Comparison of ENCODE assay signal across 8 mouse cellular contexts in genomic region chr19:5725767-5726515, GRCm38 (mm10). TPM values are rescaled to one million over a fixed set of nuclear protein-coding genes. Genes with fewer than 3 reads are reported as not detected.
DNase-seq lines count a peak whose midpoint lies in the region; ATAC-seq and TF ChIP-seq lines count a peak whose summit lies in the region.

Ehbp1l1 (minus strand) TSS chr19:5726317.

- no peak for TF ChIP-seq POLR2A in cerebellum, adult 2 months (IDR thresholded peaks at IDR 0.05; ENCODE audit: borderline replicate concordance, insufficient read depth, low read length)

- peak within 1 kb of the TSS; percentile 94 for H3K9ac ChIP-seq in hindbrain, embryonic 15.5 days

- H3K4me3 ChIP-seq in cerebellum, adult 2 months (replicated peaks; ENCODE audit: insufficient read depth, low read depth, low read length): peak within 1 kb of the TSS; percentile 5
- peak within 1 kb of the TSS; percentile 81 for H3K4me3 ChIP-seq in hindbrain, embryonic 15.5 days
- H3K4me3 ChIP-seq in midbrain, embryonic 10.5 days: peak within 1 kb of the TSS; percentile 95

- WGBS in cerebellum, adult 2 months: 16% methylated on average over 49 of the region's 49 CpGs
- 12% methylated on average over 49 of the region's 49 CpGs for WGBS in hindbrain, embryonic 15.5 days
- WGBS in midbrain, embryonic 10.5 days: 12% methylated on average over 49 of the region's 49 CpGs

- H3K4me2 ChIP-seq in hindbrain, embryonic 15.5 days: peak within 1 kb of the TSS; percentile 97

- TF ChIP-seq CTCF in cerebellum, adult 2 months (IDR thresholded peaks at IDR 0.05; ENCODE audit: borderline replicate concordance, insufficient read depth, low read depth, low read length): no peak

- H3K9me3 ChIP-seq in hindbrain, embryonic 15.5 days: no peaks in the 10 kb centered on the region
- H3K9me3 ChIP-seq in midbrain, embryonic 10.5 days (replicated peaks): no peaks in the 10 kb centered on the region

- peaks cover 13% of the 10 kb centered on the region for H3K36me3 ChIP-seq in hindbrain, embryonic 15.5 days
- peaks cover 64% of the 10 kb centered on the region for H3K36me3 ChIP-seq in midbrain, embryonic 10.5 days

- H3K27me3 ChIP-seq in cerebellum, adult 2 months (ENCODE audit: control insufficient read depth, insufficient read depth, low read length): no peaks in the 10 kb centered on the region
- H3K27me3 ChIP-seq in hindbrain, embryonic 15.5 days: no peaks in the 10 kb centered on the region
- H3K27me3 ChIP-seq in midbrain, embryonic 10.5 days (ENCODE audit: low read depth, poor library complexity, severe bottlenecking): peaks cover 18% of the 10 kb centered on the region

- intact Hi-C loops in left cerebral cortex, postnatal 4 days (cut with DNase I): no loop called here

- ATAC-seq in hindbrain, embryonic 15.5 days (ENCODE audit: low FRiP score, low read depth): no peak

- no peak for DNase-seq in cerebellum, adult 2 months
- DNase-seq in cerebellum, adult 9-10 months: no peak
- DNase-seq in adrenal gland, postnatal 25 days: peak; percentile 85
- peak in 1 of 2 experiments; percentile 62 for DNase-seq in gastrocnemius, adult 8-10 months (ENCODE audit: low spot score in 2 of 2)
- peak; percentile 57 for DNase-seq in left cerebral cortex, postnatal 4 days
- no peak for DNase-seq in midbrain, embryonic 10.5 days (ENCODE audit: low spot score)
- peak; percentile 87 for DNase-seq in testis, postnatal 10 days (ENCODE audit: low spot score)

- H3K4me1 ChIP-seq in cerebellum, adult 2 months (ENCODE audit: control insufficient read depth, insufficient read depth, low read length): peaks cover 13% of the 10 kb centered on the region; the same call in 1 of the 2 replicates
- H3K4me1 ChIP-seq in hindbrain, embryonic 15.5 days (replicated peaks): peaks cover 59% of the 10 kb centered on the region
- H3K4me1 ChIP-seq in midbrain, embryonic 10.5 days: peaks cover 62% of the 10 kb centered on the region

- H3K27ac ChIP-seq in cerebellum, adult 2 months (ENCODE audit: insufficient read depth, low read length): no peak within 1 kb of the TSS
- H3K27ac ChIP-seq in hindbrain, embryonic 15.5 days (replicated peaks): peak within 1 kb of the TSS; percentile 53; the same call in 1 of the 2 replicates
- H3K27ac ChIP-seq in midbrain, embryonic 10.5 days (replicated peaks): peak within 1 kb of the TSS; percentile 64

RNA-seq across cellular contexts. Expression of gene Ehbp1l1, which starts in this region (rescaled TPM):
- polyA plus RNA-seq in cerebellum, adult 2 months (2012; rRNA removed): 11.7 and 13.1 TPM in 2 replicates
- total RNA-seq in adrenal gland, postnatal 25 days (2021): 35.7 and 40.9 TPM in 2 replicates
- 100 to 1,000 TPM; 195 to 259 (median 242) TPM for total RNA-seq in gastrocnemius, adult 8-10 months (2022)
- 15.5 and 19.7 TPM in 2 replicates for polyA plus RNA-seq in hindbrain, embryonic 15.5 days (2015; fragmentation: Nextera tagmentation; extraction: Ambion mirVana)
- 10 to 100 TPM; 41.9 to 48.6 TPM for total RNA-seq in left cerebral cortex, postnatal 4 days (2021)
- polyA plus RNA-seq in midbrain, embryonic 10.5 days (2016; fragmentation: Nextera tagmentation; extraction: Ambion mirVana): 9.3 and 9.5 TPM in 2 replicates

Comparison
In these comparisons a context has a peak if more than half of its experiments do, and no peak if none do; other contexts are left out.
1. DNase-seq: peak in adrenal gland, postnatal 25 days (single experiment), left cerebral cortex, postnatal 4 days (single experiment) and testis, postnatal 10 days (single experiment); none in cerebellum, adult 2 months (0 of 2), cerebellum, adult 9-10 months (single experiment) and midbrain, embryonic 10.5 days (single experiment).
2. H3K4me3 ChIP-seq: peak in every context shown above with its lines; median percentile 95 in midbrain, embryonic 10.5 days; 81 in hindbrain, embryonic 15.5 days; 5 in cerebellum, adult 2 months.